Mouse (Mus musculus) hindbrain, postnatal 0 days (tissue): ENCODE measurements around the gene Tnpo3. TPM values are rescaled to one million over a fixed set of nuclear protein-coding genes. Genes with fewer than 3 reads are reported as not detected.

Experiments
- ATAC-seq: fragments of 200-750 bp; cut with Nextera tagmentation; 2 replicates; pipeline ENCODE4 v1.8.0; 2017; ENCODE audit warnings: mild to moderate bottlenecking, moderate TSS enrichment, moderate library complexity
- DNase-seq: peaks from one replicate; pipeline ENCODE4 v3.0.0-alpha.2; 2015; ENCODE audit warnings: low spot score
- H3K27ac ChIP-seq: fragments of 300-500 bp; sonication (generic); 2 replicates; pipeline ENCODE4 v1.5.1; 2014; ENCODE audit warnings: mild to moderate bottlenecking
- H3K27me3 ChIP-seq: fragments of 300-500 bp; sonication (generic); 2 replicates; pipeline ENCODE4 v1.6.1; 2014; ENCODE audit warnings: low read length, mixed read lengths; ENCODE audit not compliant: insufficient read depth
- H3K36me3 ChIP-seq: fragments of 300-500 bp; sonication (generic); 2 replicates; pipeline ENCODE4 v1.6.1; 2014; ENCODE audit warnings: low read length, mixed read lengths; ENCODE audit not compliant: insufficient read depth
- H3K4me1 ChIP-seq: fragments of 300-500 bp; sonication (generic); 2 replicates; pipeline ENCODE4 v1.6.1; 2014; ENCODE audit warnings: antibody characterized with exemption, low read length, mixed read lengths; ENCODE audit not compliant: insufficient read depth
- H3K4me2 ChIP-seq: fragments of 300-500 bp; sonication (generic); 2 replicates; pipeline ENCODE4 v1.6.1; 2014; ENCODE audit warnings: low read depth, mild to moderate bottlenecking, low read length, moderate library complexity, mixed read lengths
- H3K4me3 ChIP-seq: fragments of 300-500 bp; sonication (generic); 2 replicates; pipeline ENCODE4 v1.5.1; 2014; ENCODE audit warnings: low read length
- H3K9ac ChIP-seq: fragments of 300-500 bp; sonication (generic); replicated peaks from 2 replicates; pipeline ENCODE4 v1.6.1; 2014; ENCODE audit warnings: mild to moderate bottlenecking, low read length, moderate library complexity, mixed read lengths
- H3K9me3 ChIP-seq: fragments of 300-500 bp; sonication (generic); 2 replicates; pipeline ENCODE4 v1.6.1; 2016; ENCODE audit warnings: low read length, mixed read lengths
- CTCF ChIP-seq: IDR thresholded peaks from 2 replicates; pipeline ENCODE4 v1.5.1; 2016; ENCODE audit warnings: antibody characterized with exemption, control low read depth, low read depth
- WGBS: fragments of 180-500 bp; shearing (Covaris S2); extraction: QIAGEN DNeasy Blood & Tissue Kit; methylation state at CpG from one replicate; pipeline ENCODE4 v1.1.7; 2014; 5-methylcytosine and 5-hydroxymethylcytosine counted together
- polyA plus RNA-seq: library from polyadenylated mRNA; unstranded; fragments of >200 nt; fragmentation: Nextera tagmentation; extraction: Ambion mirVana; gene quantifications from 2 replicates; pipeline ENCODE4 v1.2.1, GENCODE M21; 2015
- total RNA-seq: library from RNA; depleted of rRNA; stranded (reverse); fragments of >200 nt; gene quantifications from 2 replicates; pipeline ENCODE4 v1.2.3, GENCODE M21; 2014

The Tnpo3 gene
- total and polyA plus RNA-seq, 2 experiments from 2014 or later = 57.3 to 79.2 TPM

DNA sequence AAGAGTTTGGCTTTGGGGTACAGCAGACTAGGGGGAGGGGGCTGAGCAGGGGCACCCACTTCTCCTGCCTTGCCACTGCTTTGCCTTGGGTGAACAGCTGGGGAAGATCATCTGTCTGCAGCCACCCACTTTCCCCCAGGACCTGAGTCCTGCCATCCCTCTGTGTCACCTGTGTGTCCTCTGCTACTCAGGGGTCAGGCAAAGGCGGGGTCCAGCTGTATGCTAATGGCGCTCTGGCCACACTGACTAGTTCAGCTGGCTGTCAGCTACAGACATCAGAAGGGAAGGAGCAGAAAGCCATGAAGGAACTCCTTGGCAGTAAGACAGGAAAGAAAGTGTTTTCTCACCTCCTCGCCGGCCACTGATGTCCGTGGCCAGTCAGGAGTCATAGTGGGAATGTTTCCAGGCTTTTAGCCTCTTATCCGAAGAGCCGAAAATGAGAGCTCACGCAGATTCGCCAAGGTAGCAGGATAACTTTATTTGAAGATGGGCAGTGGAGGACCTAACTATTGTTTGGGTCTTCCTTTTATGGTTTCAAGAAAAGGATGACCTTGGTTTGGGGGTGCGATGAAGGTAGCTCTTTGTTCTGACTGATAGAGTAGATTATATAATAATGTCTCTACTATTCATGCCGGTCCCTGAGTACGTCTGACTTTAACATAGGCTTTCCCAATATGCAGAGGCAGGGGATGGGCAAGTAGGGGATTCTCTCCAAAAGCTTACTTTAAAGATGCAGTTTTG is 23.0 kb upstream of the Tnpo3 start:
- Histone ChIP-seq H3K4me1 (no peaks in the 10 kb centered on the region), H3K36me3 (no peaks in the 10 kb centered on the region), H3K4me3 (no peak overlapping the region), H3K9me3 (no peaks in the 10 kb centered on the region), H3K4me2 (no peak overlapping the region), H3K27ac (no peak overlapping the region), H3K27me3 (no peaks in the 10 kb centered on the region), H3K9ac (no peak overlapping the region)
- no peak for ATAC-seq
- no peak for TF ChIP-seq CTCF
- WGBS = 53% methylated on average over 12 of the region's 12 CpGs
- no peak for DNase-seq

- 29% methylated on average over 10 of the region's 10 CpGs for WGBS
- Histone ChIP-seq H3K27me3 (no peaks in the 10 kb centered on the region), H3K9me3 (no peaks in the 10 kb centered on the region), H3K4me2 (no peak overlapping the region), H3K27ac (no peak overlapping the region), H3K4me1 (no peaks in the 10 kb centered on the region), H3K36me3 (no peaks in the 10 kb centered on the region), H3K4me3 (no peak overlapping the region), H3K9ac (no peak overlapping the region)
- DNase-seq = no peak
- ATAC-seq = no peak
- no peak for TF ChIP-seq CTCF
Measured at GRCm38 (mm10) chr6:29631751-29632551, 22.3 kb upstream of the Tnpo3 start.

DNA sequence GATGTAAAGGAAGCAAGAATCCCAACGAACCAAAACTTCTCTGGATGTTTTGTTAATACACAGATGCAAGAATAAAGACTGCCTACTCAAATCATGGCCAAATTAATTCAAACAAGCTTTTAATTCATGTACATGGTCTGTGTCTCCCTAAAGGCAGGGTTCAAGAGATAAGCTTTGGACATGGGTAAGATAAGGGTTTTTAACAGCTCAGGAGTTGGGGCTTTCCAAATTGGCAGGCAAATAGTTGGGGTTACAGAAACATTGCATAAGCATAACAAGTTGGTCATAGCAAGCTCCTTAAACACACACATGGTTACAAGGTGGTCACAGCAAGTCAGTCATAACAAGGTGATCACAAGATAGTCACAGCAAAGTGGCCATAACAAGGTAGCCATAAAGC is 20.5 kb upstream of the Tnpo3 start:
- DNase-seq (no peak), ATAC-seq (no peak)
- Histone ChIP-seq H3K27me3 (no peaks in the 10 kb centered on the region), H3K27ac (no peak overlapping the region), H3K36me3 (no peaks in the 10 kb centered on the region), H3K9ac (no peak overlapping the region), H3K4me1 (no peaks in the 10 kb centered on the region), H3K9me3 (no peaks in the 10 kb centered on the region), H3K4me2 (no peak overlapping the region), H3K4me3 (no peak overlapping the region)
- TF ChIP-seq CTCF = no peak
- 84% methylated on average over 1 of the region's 1 CpGs for WGBS

DNA sequence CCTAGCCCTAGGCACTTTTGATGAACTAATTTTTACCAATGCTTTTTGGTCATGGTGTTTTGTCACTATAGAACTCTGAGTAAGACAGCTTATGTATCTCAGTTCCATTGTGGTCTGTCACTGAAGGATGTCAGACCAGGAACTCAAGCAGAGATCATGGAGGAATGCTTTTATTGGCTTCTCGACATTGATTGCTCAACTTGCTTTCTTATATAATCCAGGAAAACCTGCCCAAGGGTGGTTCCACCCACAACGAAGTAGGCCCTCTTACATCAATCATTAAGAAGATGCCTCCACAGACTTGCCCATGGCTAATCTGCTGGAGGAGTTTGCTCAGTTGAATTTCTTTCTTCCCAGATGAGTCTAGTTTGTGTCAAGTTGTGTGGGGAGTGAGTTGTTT is 18.1 kb upstream of the Tnpo3 start:
- ATAC-seq (no peak), DNase-seq (no peak)
- Histone ChIP-seq H3K27ac (no peak overlapping the region), H3K4me2 (no peak overlapping the region), H3K4me3 (no peak overlapping the region), H3K4me1 (no peaks in the 10 kb centered on the region), H3K9ac (no peak overlapping the region), H3K27me3 (no peaks in the 10 kb centered on the region), H3K36me3 (no peaks in the 10 kb centered on the region), H3K9me3 (no peaks in the 10 kb centered on the region)
- no peak for TF ChIP-seq CTCF
- WGBS = 84% methylated on average over 2 of the region's 2 CpGs

GRCm38 (mm10) chr6:29623857-29624256 is 14.2 kb upstream of the Tnpo3 start:
- no peak for TF ChIP-seq CTCF

GRCm38 (mm10) chr6:29622273-29622672 is 12.6 kb upstream of the Tnpo3 start:
- no peak for ATAC-seq
- H3K36me3 ChIP-seq = no peaks in the 10 kb centered on the region
- no peak overlapping the region for H3K4me2 ChIP-seq
- no peak overlapping the region for H3K27ac ChIP-seq
- no peak overlapping the region for H3K9ac ChIP-seq
- no peak for DNase-seq
- no peak for TF ChIP-seq CTCF
- peaks cover 4% of the 10 kb centered on the region; the same call in 1 of the 2 replicates for H3K27me3 ChIP-seq
- no peaks in the 10 kb centered on the region for H3K9me3 ChIP-seq
- no peaks in the 10 kb centered on the region for H3K4me1 ChIP-seq
- WGBS = 53% methylated on average over 6 of the region's 6 CpGs
- H3K4me3 ChIP-seq = no peak overlapping the region

More at GRCm38 (mm10) chr6:29623857-29624256, 14.2 kb upstream of the Tnpo3 start:
- Histone ChIP-seq H3K27ac (no peak overlapping the region), H3K9ac (no peak overlapping the region), H3K36me3 (no peaks in the 10 kb centered on the region), H3K4me1 (no peaks in the 10 kb centered on the region), H3K4me3 (no peak overlapping the region), H3K9me3 (no peaks in the 10 kb centered on the region), H3K4me2 (no peak overlapping the region), H3K27me3 (no peaks in the 10 kb centered on the region; the same call in 1 of the 2 replicates)
- 98% methylated on average over 2 of the region's 2 CpGs for WGBS
- no peak for DNase-seq
- ATAC-seq = no peak
